In the genomic region with DNA sequence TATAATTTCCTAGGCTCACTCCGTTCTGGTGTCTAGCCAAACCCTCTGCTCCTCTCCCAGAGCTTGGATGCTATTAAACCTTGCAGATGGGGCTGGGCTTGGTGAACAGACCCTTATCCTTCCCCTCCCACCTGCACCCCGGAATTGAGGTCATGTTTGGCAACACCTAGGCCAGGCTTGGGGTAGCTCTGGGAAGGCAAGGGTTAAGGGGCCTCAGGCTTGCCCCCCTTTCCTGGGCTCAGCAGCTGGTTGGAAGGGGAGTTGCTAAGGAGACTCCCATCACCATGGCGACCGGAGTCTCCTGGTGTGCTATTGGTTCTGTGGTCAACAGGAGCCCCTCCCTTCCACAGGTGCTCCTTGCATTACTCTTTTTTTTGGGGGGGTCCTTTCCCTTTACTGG, we compare ENCODE assay signal across 8 mouse cellular contexts. TPM values are rescaled to one million over a fixed set of nuclear protein-coding genes. Genes with fewer than 3 reads are reported as not detected.
A peak's percentile ranks its signal among the peaks of the same experiment; 100 is the strongest.
DNase-seq lines count a peak whose midpoint lies in the region.

No protein-coding gene starts in this region.

- intact Hi-C loops in left cerebral cortex, postnatal 25 days (cut with DNase I), result no loop called here

- peak; percentile 81 for DNase-seq in layer of hippocampus, adult 11-12 months (ENCODE audit: low spot score)
- DNase-seq in layer of hippocampus, adult 9-10 months (ENCODE audit: low spot score), result no peak
- peak; percentile 82 to 86 for DNase-seq in frontal cortex, postnatal 10 days (ENCODE audit: low spot score in 2 of 2)
- peak; percentile 83 to 90 for DNase-seq in left cerebral cortex, postnatal 25 days (ENCODE audit: low spot score in 2 of 2)
- peak; percentile 85 for DNase-seq in right cerebral cortex, adult 18-20 months
- DNase-seq in spleen, postnatal 14 days (ENCODE audit: low spot score in 2 of 2), result no peak
- DNase-seq in lung, postnatal 36 days, result no peak
- DNase-seq in kidney, adult 9 months, result no peak

RNA-seq across cellular contexts. Expression of a gene that starts 32.5 kb away (rescaled TPM):
- 10 to 100 TPM; 88.9 to 94.4 TPM for total RNA-seq in left cerebral cortex, postnatal 25 days (2021)

RNA-seq across cellular contexts. Expression of a gene that starts 41.2 kb away (rescaled TPM):
- total RNA-seq in left cerebral cortex, postnatal 25 days (2021), result 10 to 100 TPM; 49.2 to 51.0 TPM

RNA-seq across cellular contexts. Expression of a gene that starts 48.2 kb away (rescaled TPM):
- total RNA-seq in left cerebral cortex, postnatal 25 days (2021), result 100 to 1,000 TPM; 144 to 153 TPM

RNA-seq across cellular contexts. Expression of a gene that starts 50.3 kb away (rescaled TPM):
- total RNA-seq in left cerebral cortex, postnatal 25 days (2021), result 1 to 10 TPM; 7.8 to 8.3 TPM

Comparison
In these comparisons a context has a peak if more than half of its experiments do, and no peak if none do; other contexts are left out.
1. DNase-seq: peak in layer of hippocampus, adult 11-12 months (single experiment), frontal cortex, postnatal 10 days (2 of 2), left cerebral cortex, postnatal 25 days (2 of 2) and right cerebral cortex, adult 18-20 months (single experiment); none in layer of hippocampus, adult 9-10 months (single experiment), spleen, postnatal 14 days (0 of 2), lung, postnatal 36 days (single experiment) and kidney, adult 9 months (single experiment).